Mouse (Mus musculus) midbrain, postnatal 0 days (tissue): ENCODE results near the gene Alk. TPM values are rescaled to one million over a fixed set of nuclear protein-coding genes. Genes with fewer than 3 reads are reported as not detected.

Experiments
- ATAC-seq: fragments of 200-750 bp; cut with Nextera tagmentation; 2 replicates; pipeline ENCODE4 v1.8.0; 2017; ENCODE audit warnings: moderate number of reproducible peaks, mild to moderate bottlenecking, moderate TSS enrichment, moderate library complexity; ENCODE audit not compliant: low FRiP score
- DNase-seq: peaks from one replicate; pipeline ENCODE4 v3.0.0-alpha.2; 2015; ENCODE audit warnings: low spot score
- H3K27ac ChIP-seq: fragments of 300-500 bp; sonication (generic); 2 replicates; pipeline ENCODE4 v1.5.1; 2014; ENCODE audit warnings: low read depth, mild to moderate bottlenecking, low read length, mixed read lengths
- H3K27me3 ChIP-seq: fragments of 300-500 bp; sonication (generic); 2 replicates; pipeline ENCODE4 v1.6.1; 2014; ENCODE audit warnings: low read length, control low read depth, mixed read lengths; ENCODE audit not compliant: insufficient read depth
- H3K36me3 ChIP-seq: fragments of 300-500 bp; sonication (generic); 2 replicates; pipeline ENCODE4 v1.6.1; 2014; ENCODE audit warnings: low read length, control low read depth, mixed read lengths; ENCODE audit not compliant: insufficient read depth
- H3K4me1 ChIP-seq: fragments of 300-500 bp; sonication (generic); 2 replicates; pipeline ENCODE4 v1.6.1; 2014; ENCODE audit warnings: mild to moderate bottlenecking, control low read depth, antibody characterized with exemption, low read length, mixed read lengths; ENCODE audit not compliant: insufficient read depth
- H3K4me2 ChIP-seq: fragments of 300-500 bp; sonication (generic); 2 replicates; pipeline ENCODE4 v1.6.1; 2014; ENCODE audit warnings: low read depth, mild to moderate bottlenecking, low read length, mixed read lengths; ENCODE audit not compliant: poor library complexity, severe bottlenecking
- H3K4me3 ChIP-seq: fragments of 300-500 bp; sonication (generic); 2 replicates; pipeline ENCODE4 v1.5.1; 2014; ENCODE audit warnings: low read depth, mild to moderate bottlenecking, low read length, moderate library complexity
- H3K9ac ChIP-seq: fragments of 300-500 bp; sonication (generic); replicated peaks from 2 replicates; pipeline ENCODE4 v1.6.1; 2014; ENCODE audit warnings: mild to moderate bottlenecking, low read length, moderate library complexity, mixed read lengths; ENCODE audit not compliant: poor library complexity, severe bottlenecking
- H3K9me3 ChIP-seq: fragments of 300-500 bp; sonication (generic); 2 replicates; pipeline ENCODE4 v1.6.1; 2016; ENCODE audit warnings: low read length, control low read depth
- CTCF ChIP-seq: IDR thresholded peaks from 2 replicates; pipeline ENCODE4 v1.5.1; 2016; ENCODE audit warnings: antibody characterized with exemption, mild to moderate bottlenecking
- WGBS: fragments of 180-500 bp; shearing (Covaris S2); extraction: QIAGEN DNeasy Blood & Tissue Kit; methylation state at CpG from one replicate; pipeline ENCODE4 v1.1.7; 2014; 5-methylcytosine and 5-hydroxymethylcytosine counted together
- polyA plus RNA-seq: library from polyadenylated mRNA; unstranded; fragments of >200 nt; fragmentation: Nextera tagmentation; extraction: Ambion mirVana; gene quantifications from 2 replicates; pipeline ENCODE4 v1.2.1, GENCODE M21; 2015
- total RNA-seq: library from RNA; depleted of rRNA; stranded (reverse); fragments of >200 nt; gene quantifications from 2 replicates; pipeline ENCODE4 v1.2.3, GENCODE M21; 2014

Alk gene
- total and polyA plus RNA-seq, 2 experiments from 2014 or later, result 5.2 to 17.6 TPM

GRCm38 (mm10) chr17:72111528-72111927 lies 492.9 kb downstream of the Alk start:
- TF ChIP-seq CTCF, result no peak
- H3K27me3 ChIP-seq, result no peaks in the 10 kb centered on the region
- ATAC-seq (no peak), DNase-seq (no peak)
- 85% methylated on average over 4 of the region's 4 CpGs for WGBS
- H3K4me2 ChIP-seq, result no peak overlapping the region
- H3K9me3 ChIP-seq, result no peaks in the 10 kb centered on the region
- H3K27ac ChIP-seq, result no peak overlapping the region
- no peak overlapping the region for H3K4me3 ChIP-seq
- H3K36me3 ChIP-seq, result no peaks in the 10 kb centered on the region
- H3K4me1 ChIP-seq, result peaks cover 4% of the 10 kb centered on the region
- no peak overlapping the region for H3K9ac ChIP-seq

- ATAC-seq (peak; percentile 23; the same call in 1 of the 2 replicates), DNase-seq (peak; percentile 59)
- no peak overlapping the region for H3K4me2 ChIP-seq
- 38% methylated on average over 12 of the region's 12 CpGs for WGBS
- H3K9me3 ChIP-seq, result no peaks in the 10 kb centered on the region
- no peaks in the 10 kb centered on the region for H3K4me1 ChIP-seq
- no peaks in the 10 kb centered on the region for H3K36me3 ChIP-seq
- no peaks in the 10 kb centered on the region for H3K27me3 ChIP-seq
- H3K27ac ChIP-seq, result peak overlapping the region; percentile 34; the same call in 1 of the 2 replicates
- TF ChIP-seq CTCF, result no peak
- no peak overlapping the region for H3K4me3 ChIP-seq
- no peak overlapping the region for H3K9ac ChIP-seq
Measured at GRCm38 (mm10) chr17:72087261-72087703, 517.1 kb downstream of the Alk start.

DNA sequence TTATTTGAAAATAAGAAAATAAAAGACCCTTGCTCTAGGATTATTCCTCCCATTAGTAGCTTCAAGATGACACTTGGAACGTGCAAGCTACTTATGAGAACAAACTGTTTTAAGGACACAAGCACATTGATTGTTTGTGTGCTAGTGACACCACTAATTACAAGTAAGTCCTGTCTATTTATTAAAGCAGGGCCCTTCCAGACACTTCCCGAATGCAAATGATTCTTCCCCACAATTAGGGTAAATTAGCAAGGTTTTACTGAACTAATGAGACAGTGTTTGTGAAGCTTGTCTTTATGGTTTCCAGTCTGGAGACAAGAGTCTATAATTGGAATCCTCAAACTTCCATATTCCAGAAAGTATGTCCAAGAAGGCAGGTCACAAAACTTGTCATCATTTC lies 523.0 kb downstream of the Alk start:
- Histone ChIP-seq H3K9ac (no peak overlapping the region), H3K4me2 (no peak overlapping the region), H3K27ac (no peak overlapping the region), H3K36me3 (no peaks in the 10 kb centered on the region), H3K27me3 (no peaks in the 10 kb centered on the region), H3K4me3 (no peak overlapping the region), H3K4me1 (no peaks in the 10 kb centered on the region), H3K9me3 (no peaks in the 10 kb centered on the region)
- ATAC-seq (no peak), DNase-seq (no peak)
- TF ChIP-seq CTCF, result no peak
- WGBS, result 74% methylated on average over 2 of the region's 2 CpGs

GRCm38 (mm10) chr17:72076306-72076921 lies 528.0 kb downstream of the Alk start:
- TF ChIP-seq CTCF, result no peak
- WGBS, result 32% methylated on average over 12 of the region's 12 CpGs
- Histone ChIP-seq H3K27me3 (no peaks in the 10 kb centered on the region), H3K9me3 (no peaks in the 10 kb centered on the region), H3K36me3 (no peaks in the 10 kb centered on the region), H3K4me2 (no peak overlapping the region), H3K27ac (no peak overlapping the region), H3K4me3 (no peak overlapping the region), H3K9ac (no peak overlapping the region), H3K4me1 (no peaks in the 10 kb centered on the region)
- no peak for ATAC-seq
- peak; percentile 68 for DNase-seq

GRCm38 (mm10) chr17:72071871-72072270 lies 532.6 kb downstream of the Alk start:
- no peak for ATAC-seq
- WGBS, result 90% methylated on average over 1 of the region's 1 CpGs
- no peak for TF ChIP-seq CTCF

GRCm38 (mm10) chr17:72068176-72068575 lies 536.3 kb downstream of the Alk start:
- no peaks in the 10 kb centered on the region for H3K27me3 ChIP-seq
- H3K9me3 ChIP-seq, result no peaks in the 10 kb centered on the region
- H3K4me3 ChIP-seq, result no peak overlapping the region
- no peak overlapping the region for H3K4me2 ChIP-seq
- no peak overlapping the region for H3K9ac ChIP-seq
- no peak for ATAC-seq
- no peak for TF ChIP-seq CTCF
- DNase-seq, result no peak
- H3K4me1 ChIP-seq, result no peaks in the 10 kb centered on the region
- no peaks in the 10 kb centered on the region for H3K36me3 ChIP-seq
- 85% methylated on average over 6 of the region's 6 CpGs for WGBS
- no peak overlapping the region for H3K27ac ChIP-seq

More at GRCm38 (mm10) chr17:72071871-72072270, 532.6 kb downstream of the Alk start:
- H3K4me3 ChIP-seq, result no peak overlapping the region
- no peaks in the 10 kb centered on the region for H3K9me3 ChIP-seq
- no peak overlapping the region for H3K27ac ChIP-seq
- no peak for DNase-seq
- no peaks in the 10 kb centered on the region for H3K36me3 ChIP-seq
- H3K9ac ChIP-seq, result no peak overlapping the region
- no peaks in the 10 kb centered on the region for H3K27me3 ChIP-seq
- H3K4me1 ChIP-seq, result no peaks in the 10 kb centered on the region
- H3K4me2 ChIP-seq, result no peak overlapping the region
